Mouse (Mus musculus): ENCODE measurements around the gene Kif18a.

DNA sequence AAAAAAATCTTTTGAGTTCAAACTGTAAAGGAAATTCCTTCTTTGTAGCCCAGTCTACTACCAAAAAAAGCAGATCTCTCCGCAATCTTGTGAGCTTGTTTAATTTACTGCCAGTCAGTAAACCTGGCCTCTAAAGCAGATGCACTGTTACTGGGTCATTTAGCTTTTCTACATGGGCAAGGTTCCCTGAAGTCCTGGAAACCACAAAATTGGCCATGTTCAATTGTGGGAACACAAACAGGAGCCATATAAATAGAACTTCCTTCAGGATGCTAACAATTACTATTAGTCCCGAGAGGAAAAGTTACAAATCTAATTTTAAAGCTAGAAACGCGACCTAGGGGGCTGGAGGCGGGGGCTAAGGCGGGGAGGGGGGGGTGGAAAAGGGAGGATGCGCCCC, 2.9 kb upstream of the Kif18a start:
- TF ChIP-seq POLR2A (IDR thresholded peaks at IDR 0.05; ENCODE audit: extremely low read depth, insufficient read depth, low read length) (no peak), CTCF (IDR thresholded peaks at IDR 0.05; ENCODE audit: low read depth, low read length) (no peak)

Data from liver, adult 2 months (tissue).